Mouse (Mus musculus): ENCODE data around the gene Tecpr1. TPM values are rescaled to one million over a fixed set of nuclear protein-coding genes. Genes with fewer than 3 reads are reported as not detected.

Gene Tecpr1
- polyA plus RNA-seq, 2 experiments from 2014 or later: 78.5 to 109 TPM

DNA sequence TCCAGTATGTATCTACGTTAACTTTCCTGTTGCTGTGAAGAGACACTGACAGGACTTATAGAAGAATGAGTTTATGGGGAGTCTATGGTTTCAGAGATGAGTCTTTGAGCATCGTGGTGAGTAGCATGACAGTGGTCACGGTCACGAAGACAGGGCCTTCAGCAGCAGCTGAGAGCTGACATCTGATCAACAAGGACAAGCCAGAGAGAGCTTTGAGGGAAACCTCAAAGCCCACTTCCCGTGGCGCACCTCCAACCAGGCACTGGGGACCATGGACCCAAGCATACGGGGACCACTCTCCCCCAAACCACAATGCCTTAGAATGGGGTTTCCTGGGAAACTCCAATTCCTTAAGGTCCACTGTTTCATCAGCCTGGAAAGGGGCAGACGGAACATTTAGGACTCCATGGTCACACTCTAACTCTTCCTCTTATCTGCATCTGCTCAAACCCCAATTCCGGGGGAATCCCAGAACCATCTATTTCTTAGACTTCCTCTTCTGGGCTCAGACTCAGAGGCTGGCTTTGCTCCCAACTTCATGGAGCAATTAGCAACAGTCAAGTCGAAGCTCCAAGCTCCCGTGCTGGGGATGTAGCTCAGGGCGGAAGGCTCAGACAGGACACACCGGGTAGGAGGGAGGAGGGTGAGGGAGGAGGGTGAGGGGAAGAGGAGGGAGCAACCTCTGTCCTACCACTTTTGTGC is 28.6 kb upstream of the Tecpr1 start:
- no peak for ATAC-seq

DNA sequence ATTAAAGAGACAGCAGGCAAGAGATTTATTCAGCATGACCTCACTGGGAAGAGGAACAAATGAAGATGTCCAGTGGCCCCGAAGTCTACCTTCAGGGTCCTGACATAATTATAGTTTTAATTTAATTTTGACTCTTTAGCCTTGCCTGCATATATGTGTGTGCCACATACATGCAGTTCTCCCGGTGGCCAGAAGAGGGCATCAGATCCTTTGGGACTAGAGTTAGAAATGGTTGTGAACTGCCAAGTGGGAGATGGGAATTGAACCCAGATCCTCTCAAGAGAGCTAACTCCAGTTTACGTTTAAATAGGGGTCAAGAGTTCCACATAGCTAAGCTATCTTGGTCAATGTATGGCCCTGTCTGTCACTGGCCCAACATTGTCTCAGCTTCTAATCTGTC is 26.5 kb upstream of the Tecpr1 start:
- ATAC-seq: no peak

DNA sequence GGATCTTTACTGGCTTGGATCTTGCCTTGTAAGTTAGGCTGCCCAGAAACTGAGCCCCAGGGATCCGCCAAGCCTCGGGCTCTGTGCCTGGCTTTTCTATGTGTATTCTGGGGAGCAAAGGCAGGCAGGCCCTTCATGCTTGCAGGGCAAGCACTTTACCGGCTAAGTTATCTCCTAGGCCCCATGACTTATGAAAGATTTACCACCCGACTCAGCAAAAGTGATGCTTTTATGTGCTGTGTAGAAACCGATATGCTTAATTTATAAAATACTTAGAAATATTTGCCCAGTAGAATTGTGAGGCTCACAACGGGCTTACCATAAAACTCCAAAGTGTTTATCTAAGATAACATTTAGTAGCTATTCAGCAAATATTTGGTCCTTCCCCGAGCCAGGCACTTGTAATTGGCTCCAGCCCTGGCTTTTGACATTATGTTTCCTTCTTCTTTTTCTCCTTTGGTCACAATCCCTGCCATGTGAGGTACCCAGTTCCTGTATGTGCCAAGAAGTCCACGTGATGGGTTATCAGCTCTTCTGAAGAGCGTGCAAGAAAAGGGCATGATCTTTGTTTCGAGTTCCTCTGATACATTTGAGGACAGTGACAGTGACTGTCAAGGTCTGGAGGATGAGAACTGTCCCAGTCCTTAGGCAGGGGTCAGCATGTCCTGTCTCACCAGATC is 24.6 kb upstream of the Tecpr1 start:
- ATAC-seq: no peak

DNA sequence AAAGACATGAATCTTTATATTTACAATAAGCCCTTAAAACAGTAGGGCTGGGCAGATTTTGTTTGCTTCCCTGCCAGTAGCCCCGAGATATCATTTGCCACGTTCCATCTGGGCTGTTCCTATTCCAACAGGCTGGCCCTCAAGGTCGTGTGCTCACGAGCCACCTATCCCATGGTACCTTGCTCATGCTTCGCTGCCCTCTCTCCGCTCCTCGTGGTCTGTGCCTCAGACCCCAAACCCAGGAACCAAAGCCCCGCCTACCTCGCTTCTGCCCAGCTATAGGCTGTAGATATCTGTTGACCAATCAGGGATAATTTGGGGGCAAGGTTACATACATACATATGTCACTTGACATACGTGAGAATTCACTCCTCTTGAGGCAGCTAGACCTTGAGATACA is 23.9 kb upstream of the Tecpr1 start:
- ATAC-seq: no peak

DNA sequence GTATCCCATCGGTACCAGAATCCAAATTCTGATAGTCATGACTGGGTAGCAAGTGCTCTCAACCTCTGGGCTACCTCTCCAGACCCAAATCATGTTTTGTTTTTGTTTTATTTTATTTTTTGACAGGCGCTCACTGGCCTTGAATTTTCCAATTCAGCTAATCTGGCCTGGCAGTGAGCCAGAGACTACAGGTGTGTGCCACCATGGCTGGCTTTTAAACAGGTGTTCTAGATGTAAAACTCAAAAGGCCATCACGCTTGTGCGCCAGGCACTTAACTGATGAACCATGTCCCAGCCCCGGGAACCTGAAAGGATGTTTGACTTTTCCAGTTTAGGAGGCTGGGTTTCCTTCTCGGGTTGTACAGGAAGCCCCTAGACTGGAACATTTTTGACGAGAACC is 23.3 kb upstream of the Tecpr1 start:
- ATAC-seq: no peak

DNA sequence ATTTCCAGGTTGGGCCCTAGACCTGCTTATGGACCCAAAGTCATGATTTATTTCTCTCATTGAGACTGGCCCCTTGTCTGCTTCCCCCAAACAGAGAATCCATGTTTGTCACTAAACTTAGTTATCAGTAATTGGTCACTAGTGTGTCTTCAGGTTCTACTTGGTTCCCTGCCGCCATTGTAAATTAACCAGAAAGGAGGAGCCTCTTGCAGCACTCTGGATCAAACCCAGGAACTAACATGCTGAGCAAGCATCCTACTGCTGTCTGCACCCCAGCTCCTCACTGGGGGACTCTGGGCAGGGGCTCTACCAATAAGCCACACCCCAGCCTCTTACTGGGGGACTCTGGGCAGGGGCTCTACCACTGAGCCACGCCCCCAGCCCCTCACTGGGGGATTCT is 22.2 kb upstream of the Tecpr1 start:
- no peak for ATAC-seq

DNA sequence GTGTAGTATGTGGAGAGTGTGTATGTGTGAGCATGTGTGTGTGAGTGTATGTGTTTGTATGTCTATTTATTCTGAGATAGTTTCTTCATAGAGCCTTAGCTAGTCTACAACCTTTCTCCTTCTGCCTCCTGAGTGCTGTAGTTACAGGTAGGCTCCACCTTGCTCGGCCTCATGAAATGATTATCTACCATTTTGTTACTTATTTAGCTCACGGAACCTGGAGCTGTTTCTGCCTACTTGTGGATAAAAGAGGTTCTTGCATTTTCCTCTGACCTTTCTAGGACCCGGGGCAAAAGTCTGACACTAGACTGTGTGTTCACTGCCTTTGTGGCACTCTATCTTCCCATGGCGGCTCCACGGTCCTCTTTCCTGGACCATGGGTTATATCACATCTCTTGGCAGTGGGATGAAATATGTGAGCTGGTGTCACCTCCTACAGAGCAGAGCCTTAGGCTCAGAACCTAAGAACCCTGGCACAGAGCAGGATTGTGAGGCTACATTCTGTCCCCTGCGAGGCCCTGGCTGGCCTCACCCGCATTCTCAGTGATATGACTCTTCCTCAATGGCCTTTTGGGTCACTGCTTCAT is 20.6 kb upstream of the Tecpr1 start, which contains the start of gene Bri3:
Bri3 (plus strand) TSS at position 537 of the 587 bp plus-strand sequence.
- ATAC-seq: no peak

DNA sequence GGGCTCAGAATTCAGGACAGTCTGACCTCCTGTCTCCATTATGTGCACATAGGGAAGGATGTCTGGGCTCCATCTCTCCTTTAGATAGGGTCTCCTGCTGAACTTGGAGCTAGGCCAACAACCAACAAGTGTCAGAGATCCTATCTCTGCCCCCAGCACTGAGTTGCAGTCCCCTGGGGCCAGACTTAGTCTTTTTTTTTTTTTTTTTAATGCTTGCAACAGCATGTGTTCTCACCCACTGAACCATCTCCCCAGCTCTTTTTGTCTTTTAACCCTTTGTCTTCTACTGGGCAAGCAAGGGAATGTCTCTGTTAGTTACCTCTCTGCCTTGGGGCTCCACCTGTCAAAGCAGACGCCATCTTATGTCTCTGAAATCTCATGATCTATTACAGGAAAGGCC is 15.6 kb upstream of the Tecpr1 start:
- ATAC-seq: no peak

DNA sequence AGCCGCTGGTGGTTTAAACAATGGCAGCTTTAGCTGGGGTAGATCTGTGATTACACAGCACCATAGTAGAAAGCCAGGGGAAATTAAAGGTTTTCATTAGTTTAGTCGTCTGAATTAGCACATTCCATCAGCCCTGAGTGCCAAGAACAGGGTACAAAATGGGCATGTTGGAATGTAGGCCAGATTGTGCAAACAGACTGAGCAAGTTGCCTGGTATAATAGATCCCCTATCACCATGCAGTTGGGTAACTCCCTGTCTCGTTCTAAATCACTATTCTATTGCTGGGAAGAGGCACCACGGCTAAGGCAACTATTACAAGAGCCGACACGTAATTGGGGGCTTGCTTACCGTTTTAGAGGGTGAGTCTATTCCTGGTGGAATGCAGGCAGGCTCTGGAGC is 11.3 kb upstream of the Tecpr1 start:
- no peak for ATAC-seq

DNA sequence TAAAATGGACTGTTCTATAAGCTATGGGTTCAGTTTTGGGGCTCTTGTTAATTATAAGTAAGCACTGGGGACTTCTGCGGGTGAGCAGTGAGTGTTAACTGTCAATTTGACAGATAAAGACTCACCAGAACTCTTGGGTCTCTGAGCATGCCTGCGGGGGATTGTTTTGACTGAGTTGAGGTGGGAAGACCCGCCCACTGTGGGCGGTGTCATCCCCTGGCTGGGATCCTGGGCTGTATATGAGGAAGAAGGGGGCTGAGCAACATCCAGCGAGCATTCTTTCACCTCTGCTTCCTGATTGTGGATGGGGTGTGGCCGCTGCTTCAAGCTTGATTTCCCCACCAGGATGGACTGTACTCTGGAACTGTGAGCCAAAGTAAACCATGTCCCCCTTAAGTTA is 10.8 kb upstream of the Tecpr1 start:
- ATAC-seq: no peak

DNA sequence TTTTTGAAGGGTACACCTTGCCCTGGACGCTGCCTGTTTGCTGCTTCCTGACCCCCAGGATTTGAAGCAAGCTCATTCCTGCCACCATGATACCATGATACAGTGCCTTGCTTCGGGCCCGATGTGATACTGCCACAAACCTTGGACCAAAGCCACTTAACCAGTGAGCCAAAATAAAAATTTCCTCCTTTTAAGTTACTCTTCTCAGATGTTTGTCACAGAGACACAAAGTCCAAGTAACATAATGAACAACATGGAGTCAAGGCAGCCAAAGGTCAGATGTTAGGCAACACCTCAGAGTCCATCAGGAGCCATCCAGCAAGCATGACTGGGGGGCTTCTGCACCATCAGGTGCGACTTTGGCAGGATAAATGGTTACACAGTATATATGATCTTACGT is 9.1 kb upstream of the Tecpr1 start:
- ATAC-seq: no peak

DNA sequence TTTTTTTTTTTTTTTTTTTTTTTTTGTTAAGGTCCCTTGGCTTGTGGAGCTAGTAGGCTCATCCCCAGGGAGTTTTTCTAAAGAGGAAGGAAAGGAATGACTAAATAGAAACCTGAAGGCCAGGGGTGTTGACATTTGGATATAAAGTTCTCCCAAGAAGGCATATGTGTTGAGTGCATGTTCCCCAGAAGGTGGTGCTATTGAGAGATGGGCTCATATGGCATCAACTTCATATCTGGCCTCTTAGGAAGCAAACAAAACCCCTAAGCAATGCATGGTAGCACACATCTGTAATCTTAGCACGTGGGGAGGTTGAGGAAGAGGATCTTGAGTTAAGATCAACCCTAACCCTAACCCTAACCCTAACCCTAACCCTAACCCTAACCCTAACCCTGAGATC is 8.0 kb upstream of the Tecpr1 start:
- ATAC-seq: peak; percentile 53

DNA sequence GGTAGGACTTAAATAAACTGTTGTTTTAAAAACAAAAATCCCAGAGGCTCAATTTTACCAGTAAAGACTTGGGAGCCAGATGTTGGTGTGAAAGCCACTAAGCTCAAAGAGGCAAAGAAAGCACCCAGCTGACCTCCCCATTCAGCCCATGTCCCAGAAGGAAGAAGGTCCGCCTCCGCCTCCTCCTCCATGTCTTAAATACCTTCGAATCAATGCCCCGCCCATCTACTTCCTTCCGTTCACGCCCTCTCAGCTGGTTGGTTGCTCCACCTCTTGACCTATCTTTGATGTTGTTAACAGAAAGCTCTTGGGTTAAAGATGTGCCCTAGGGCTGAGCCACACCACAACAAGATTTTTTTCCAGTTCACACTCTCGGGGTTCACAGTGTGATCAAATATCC is 6.8 kb upstream of the Tecpr1 start:
- ATAC-seq: no peak

DNA sequence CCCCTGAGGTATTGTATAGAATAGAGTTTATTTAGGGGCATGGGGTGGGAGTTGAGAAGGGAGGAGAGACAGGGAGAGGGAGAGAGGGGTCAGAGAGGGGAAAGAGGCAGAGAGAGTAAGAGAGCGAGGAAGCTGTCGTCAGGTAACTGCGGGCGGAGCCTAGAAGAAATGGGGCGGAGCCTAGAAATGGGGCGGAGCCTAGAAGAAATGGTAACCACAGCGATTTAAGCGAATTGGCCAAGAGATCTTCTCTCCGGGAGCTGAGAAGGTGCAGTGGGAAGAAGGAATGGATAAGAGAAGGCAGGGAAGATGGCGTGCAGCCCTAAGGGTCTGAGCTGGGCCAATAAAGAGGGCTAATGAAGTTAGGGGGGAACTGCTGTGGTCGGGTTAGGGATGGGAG is 2.8 kb upstream of the Tecpr1 start:
- ATAC-seq: no peak

DNA sequence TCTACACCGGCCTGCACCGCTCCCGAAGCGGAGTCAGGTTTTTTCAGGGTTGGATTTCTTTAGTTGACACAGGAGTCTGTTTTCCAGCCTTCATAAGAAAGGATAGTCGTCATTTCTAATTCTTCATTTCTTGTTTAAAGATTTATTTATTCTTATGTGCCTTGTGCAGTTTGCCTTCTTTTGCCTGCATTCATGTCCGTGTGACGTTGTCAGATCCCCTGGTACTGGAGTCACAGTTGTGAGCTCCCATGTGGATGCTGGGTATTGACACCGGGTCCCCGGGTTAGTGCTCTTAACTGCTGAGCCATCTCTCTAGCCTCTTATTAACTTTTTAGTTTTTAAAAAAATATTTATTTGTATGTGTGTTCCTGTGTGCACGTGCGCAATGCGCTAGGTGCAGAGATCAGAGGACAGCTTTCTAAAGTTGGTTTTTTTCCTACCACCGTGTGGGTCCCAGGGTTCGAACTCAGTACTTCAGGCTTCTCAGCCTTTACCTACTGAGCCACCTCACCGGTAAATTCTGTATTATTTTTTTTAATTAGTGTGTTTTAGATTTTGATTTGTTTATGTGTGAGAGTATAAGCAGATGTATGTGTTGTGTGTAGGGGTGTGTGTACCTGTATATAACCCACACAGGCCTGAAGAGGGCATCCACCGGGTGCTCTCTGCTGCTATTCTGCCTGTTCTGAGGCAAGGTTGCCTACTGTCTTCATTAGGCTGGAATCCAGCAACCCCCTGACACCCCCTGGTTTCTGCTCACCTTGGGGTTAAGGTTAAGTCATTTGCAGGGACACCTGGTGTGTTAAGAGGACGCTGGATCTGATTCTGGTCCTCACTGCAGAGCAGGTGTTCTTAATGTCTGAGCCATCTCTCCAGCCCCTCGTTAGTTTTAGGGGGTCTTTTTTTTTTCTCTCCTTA is 743 bp upstream of the Tecpr1 start:
- ATAC-seq: no peak

DNA sequence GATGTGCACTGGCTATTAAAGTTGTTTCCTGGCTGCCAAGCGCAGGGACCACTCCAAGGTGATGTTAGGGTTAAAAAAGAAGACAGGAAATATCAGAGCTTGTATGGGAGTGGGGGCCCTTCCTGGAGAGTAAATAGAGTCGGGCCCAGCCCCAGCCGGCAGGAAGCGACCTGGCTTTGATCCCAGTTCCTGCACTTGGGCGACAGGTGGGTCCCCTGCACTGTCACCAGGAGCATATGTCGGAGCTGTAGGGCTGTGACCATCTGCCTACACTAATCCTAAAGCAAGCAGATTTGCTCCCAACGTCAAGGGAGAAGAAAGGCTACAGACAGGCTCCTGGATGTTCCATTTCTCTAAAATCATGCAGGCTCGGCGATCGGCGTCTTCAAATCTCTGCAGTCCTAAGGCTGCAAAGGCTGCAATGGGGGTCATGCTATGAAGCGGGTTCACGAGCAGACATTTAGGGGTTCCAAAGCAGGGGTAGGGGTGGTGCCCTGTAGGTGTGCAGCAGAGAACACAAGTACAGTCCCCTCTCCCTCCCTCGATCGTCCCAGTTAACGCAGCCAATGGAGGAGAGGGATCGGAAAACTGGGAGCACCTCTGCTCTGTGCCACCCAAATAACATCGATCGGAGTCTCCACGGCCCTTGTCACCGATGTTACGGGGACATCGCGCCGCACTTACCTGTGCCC is 458 bp downstream of the Tecpr1 start:
- peak; percentile 27 for ATAC-seq

DNA sequence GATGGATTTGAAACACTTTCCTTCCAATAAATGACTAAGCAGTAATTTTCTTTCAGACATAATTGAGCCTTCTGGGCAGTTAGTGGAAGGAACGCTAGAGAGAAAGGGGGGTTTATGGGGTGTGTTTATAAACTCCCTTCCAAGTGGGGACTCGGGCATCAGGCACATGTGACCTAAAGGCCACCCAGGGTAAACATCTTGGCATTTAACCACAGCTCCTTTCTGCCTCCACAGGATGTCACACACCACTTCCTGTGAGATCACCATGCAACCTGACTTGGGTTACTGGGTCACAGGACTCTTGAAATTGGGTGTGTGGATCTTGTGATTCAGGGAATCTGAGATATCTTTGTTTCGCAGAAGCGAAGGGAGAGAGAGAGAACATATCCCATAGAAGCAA is 2.1 kb downstream of the Tecpr1 start:
- peak; percentile 72 for ATAC-seq

DNA sequence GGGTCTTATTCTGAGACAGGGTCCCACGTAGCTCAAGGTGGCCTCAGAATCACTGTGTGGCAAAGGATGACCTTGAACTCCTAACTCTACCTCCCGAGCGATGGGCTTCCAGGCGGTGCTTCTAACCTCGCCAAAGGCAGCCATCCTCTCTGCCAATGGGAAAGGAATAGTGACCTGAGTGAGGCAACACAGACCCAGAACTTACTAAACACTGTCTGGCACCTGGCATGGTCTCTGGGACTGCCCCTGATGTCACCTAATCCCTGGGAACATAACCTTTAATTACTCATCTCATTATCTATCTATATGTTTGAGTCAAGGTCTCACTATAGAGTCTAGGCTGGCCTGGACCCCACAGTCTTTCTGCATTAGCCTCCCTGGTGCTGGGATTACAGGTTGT is 3.5 kb downstream of the Tecpr1 start:
- no peak for ATAC-seq

DNA sequence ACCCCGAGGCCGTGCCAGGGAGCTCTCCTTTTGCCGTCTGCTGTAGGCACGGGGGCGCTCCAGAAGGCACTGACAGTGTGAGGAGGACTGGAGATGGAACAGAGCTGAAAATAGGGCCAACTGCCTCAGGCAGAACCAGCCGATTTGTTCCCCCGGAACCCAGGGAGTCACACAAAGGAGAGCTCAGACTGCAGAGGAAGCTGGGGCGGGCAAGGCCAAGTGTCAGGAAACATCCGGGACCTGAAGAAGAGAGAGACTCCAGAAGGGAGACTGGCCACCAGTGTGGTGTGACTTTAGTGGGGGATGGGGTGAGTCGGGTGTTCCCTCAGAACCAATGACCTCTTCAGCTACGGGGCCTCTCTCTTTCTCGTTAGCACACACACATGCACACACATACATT is 4.1 kb downstream of the Tecpr1 start:
- ATAC-seq: no peak

DNA sequence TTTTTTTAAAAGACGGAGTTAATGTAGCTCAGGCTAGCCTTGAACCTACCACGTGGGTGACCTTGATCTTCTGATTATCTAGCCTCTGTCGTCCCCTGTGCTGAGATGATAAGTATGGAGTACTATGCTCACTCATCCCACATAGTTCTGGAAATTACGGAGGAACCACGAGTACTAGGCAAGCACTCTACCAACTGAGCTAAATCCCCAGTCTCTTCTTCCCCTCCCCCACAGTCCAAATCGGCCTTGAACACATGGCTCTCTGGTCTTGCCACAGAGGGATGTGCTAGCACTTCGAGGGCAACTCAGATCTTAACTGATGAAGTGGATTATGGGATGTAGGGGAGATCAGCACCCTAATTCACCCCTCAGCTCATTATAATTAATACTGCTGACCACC is 5.4 kb downstream of the Tecpr1 start:
- no peak for ATAC-seq

DNA sequence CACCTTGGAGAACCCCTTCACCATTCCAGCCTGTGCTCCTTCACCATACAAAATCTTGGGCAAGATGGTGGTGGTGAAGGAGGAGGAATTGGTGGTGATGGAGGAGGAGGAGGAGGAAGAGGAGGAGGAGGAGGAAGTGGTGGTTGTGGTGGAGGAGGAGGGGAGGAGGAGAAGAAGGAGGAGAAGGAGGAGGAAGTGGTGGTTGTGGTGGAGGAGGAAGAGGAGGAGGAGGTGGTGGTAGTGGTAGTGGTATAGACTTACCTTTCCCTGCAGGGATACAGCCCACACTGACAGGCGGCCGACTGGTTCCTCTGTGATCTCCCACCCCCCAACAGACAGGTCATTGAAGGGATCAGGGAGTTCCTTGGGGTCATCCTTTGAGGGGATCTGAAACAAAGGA is 7.4 kb downstream of the Tecpr1 start:
- peak; percentile 36 for ATAC-seq

DNA sequence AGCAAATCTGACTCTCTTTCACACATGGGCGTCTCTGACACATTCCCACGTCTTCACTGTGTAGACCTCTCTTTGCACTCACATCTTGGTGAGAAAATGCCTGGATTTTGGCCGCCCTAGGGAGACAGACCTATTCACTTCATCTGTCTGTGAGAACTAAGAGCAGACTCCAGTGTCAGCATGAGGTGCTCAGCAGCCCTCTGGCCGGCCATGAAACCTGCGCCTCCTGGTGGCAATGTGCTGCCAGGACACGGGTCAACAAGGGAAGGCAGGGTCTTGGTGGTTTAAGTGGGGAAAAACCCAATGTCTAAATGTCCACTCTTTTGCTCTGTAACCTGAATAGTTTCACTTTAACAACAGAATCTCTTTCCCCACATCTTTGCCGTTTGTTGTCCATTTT is 9.0 kb downstream of the Tecpr1 start:
- peak; percentile 58 for ATAC-seq

DNA sequence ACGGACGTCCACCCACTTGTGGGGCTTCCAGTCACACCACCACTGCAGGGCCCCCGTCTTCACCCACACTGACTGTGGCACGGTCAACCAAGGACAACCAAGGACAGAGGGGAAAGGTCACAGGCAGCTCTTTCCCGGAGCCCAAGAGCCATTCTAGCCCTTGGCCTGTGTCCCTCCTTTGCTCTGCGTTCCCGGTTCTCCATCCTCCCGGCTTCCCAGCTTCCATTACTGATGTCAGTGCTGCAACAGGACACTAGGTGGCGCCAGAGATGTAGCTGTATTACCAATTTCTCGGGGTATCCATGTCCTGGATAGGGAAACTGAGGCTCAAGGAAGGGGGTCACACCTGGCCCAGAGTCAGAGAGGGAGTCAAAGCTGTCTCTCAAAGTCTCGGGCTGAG is 15.9 kb downstream of the Tecpr1 start:
- ATAC-seq: no peak

Measured in CD4-positive, CD25-positive, alpha-beta regulatory T cell, adult 4 months (primary cell).